Mouse (Mus musculus) B cell, adult 2 months (primary cell): Measurements from ENCODE around the gene Wfdc5.
A peak's percentile ranks its signal among the peaks of the same experiment; 100 is the strongest.
"Not testable (repeated sequence)": the region's sequence is repeated elsewhere in the genome, so short reads cannot be mapped to it uniquely, and the experiment has no call there.

ENCODE experiments used
- DNase-seq, 2 experiments: peaks; one replicate each; pipeline ENCODE4 v3.0.0; 2022

Gene Wfdc5

GRCm38 (mm10) chr2:164182692-164183255 is at the start of gene Wfdc5:
TSS of gene Wfdc5 (minus strand) at chr2:164182742.
- no peak for DNase-seq

- no peak for DNase-seq
Measured at GRCm38 (mm10) chr2:164228361-164229070, 46.0 kb upstream of the Wfdc5 start.

GRCm38 (mm10) chr2:164221522-164221921 is 39.0 kb upstream of the Wfdc5 start, which contains the start of gene Wfdc15b:
TSS of gene Wfdc15b (minus strand) at chr2:164221660.
- DNase-seq, result no peak

GRCm38 (mm10) chr2:164219295-164219694 is 36.8 kb upstream of the Wfdc5 start:
- no peak for DNase-seq

- DNase-seq, result no peak
Measured at GRCm38 (mm10) chr2:164212711-164213110, 30.2 kb upstream of the Wfdc5 start.

- DNase-seq, result no peak
Measured at GRCm38 (mm10) chr2:164210892-164211291, 28.4 kb upstream of the Wfdc5 start.

GRCm38 (mm10) chr2:164206676-164207075 is 24.1 kb upstream of the Wfdc5 start:
- DNase-seq, result no peak

- DNase-seq, result not testable (repeated sequence)
Measured at GRCm38 (mm10) chr2:164206011-164206410, 23.5 kb upstream of the Wfdc5 start.

GRCm38 (mm10) chr2:164199626-164200327 is 17.2 kb upstream of the Wfdc5 start, which contains the start of gene Wfdc15a:
TSS of gene Wfdc15a (minus strand) at chr2:164200130.
- no peak for DNase-seq

GRCm38 (mm10) chr2:164196700-164196990 is 14.1 kb upstream of the Wfdc5 start:
- DNase-seq, result no peak

GRCm38 (mm10) chr2:164195971-164196699 is 13.6 kb upstream of the Wfdc5 start:
- DNase-seq, result no peak

- no peak for DNase-seq
Measured at GRCm38 (mm10) chr2:164194959-164195630, 12.6 kb upstream of the Wfdc5 start.

- no peak for DNase-seq
Measured at GRCm38 (mm10) chr2:164192279-164192678, 9.7 kb upstream of the Wfdc5 start.

- no peak for DNase-seq
Measured at GRCm38 (mm10) chr2:164190576-164190975, 8.0 kb upstream of the Wfdc5 start, which contains the start of gene Wfdc12. TSS of gene Wfdc12 (minus strand) at chr2:164190608.

- peak; percentile 45 to 54 for DNase-seq
Measured at GRCm38 (mm10) chr2:164188722-164189121, 6.2 kb upstream of the Wfdc5 start.

- no peak for DNase-seq
Measured at GRCm38 (mm10) chr2:164184145-164184719, 1.7 kb upstream of the Wfdc5 start.

- no peak for DNase-seq
Measured at GRCm38 (mm10) chr2:164183340-164183739, 798 bp upstream of the Wfdc5 start.

- DNase-seq, result no peak
Measured at GRCm38 (mm10) chr2:164180770-164181169, 1.8 kb downstream of the Wfdc5 start.

GRCm38 (mm10) chr2:164180124-164180523 is 2.4 kb downstream of the Wfdc5 start:
- peak; percentile 58 to 59 for DNase-seq

- no peak for DNase-seq
Measured at GRCm38 (mm10) chr2:164177831-164178230, 4.7 kb downstream of the Wfdc5 start.

- DNase-seq, result no peak
Measured at GRCm38 (mm10) chr2:164175850-164176249, 6.7 kb downstream of the Wfdc5 start.
